Mouse (Mus musculus): ENCODE data around the gene Prc1. TPM values are rescaled to one million over a fixed set of nuclear protein-coding genes. Genes with fewer than 3 reads are reported as not detected.

The Prc1 gene
- total and polyA plus RNA-seq, 3 experiments, result 52.5 to 83.0 (median 75.6) TPM

DNA sequence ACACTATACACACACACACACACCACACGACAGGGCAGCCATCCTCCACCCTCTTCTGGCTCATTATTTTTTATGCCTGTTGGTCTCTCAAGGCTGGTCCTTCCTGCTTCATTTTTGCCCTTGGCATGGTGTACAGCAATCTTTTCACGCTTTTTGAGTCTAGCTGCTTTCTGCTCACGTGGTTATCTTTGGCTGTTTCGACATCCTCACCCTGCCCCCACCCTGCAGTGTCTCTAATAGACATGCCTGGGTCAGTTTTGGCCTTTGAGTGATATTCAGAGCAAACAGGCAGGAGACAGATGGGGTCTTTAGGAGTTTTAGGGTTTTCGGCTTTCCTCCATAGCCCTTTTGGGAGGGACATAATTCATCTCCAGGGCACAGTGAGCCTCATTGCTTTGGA, 52.6 kb downstream of the Prc1 start:
- no peak overlapping the region for H3K4me2 ChIP-seq (ENCODE audit: insufficient read depth, low read depth, poor library complexity, severe bottlenecking)
- no peak for DNase-seq (ENCODE audit: extremely low read depth)
- no peaks in the 10 kb centered on the region for H3K79me2 ChIP-seq (replicated peaks; ENCODE audit: control insufficient read depth, extremely low read depth, insufficient read depth, poor library complexity, severe bottlenecking)
- H3K4me3 ChIP-seq (replicated peaks in 1 of 3; ENCODE audit: low read depth in 2 of 3, low read length in 2 of 3, poor library complexity in 1 of 3), result no peak overlapping the region
- dilution Hi-C loops (cut with MboI; ENCODE audit: extremely low pct_ligation_motif_present, extremely low pct_unique_long_range_greater_than_20kb, low sequenced_read_pairs) (no loop called here), in situ Hi-C loops (cut with MboI; ENCODE audit: low pct_ligation_motif_present, low pct_unique_long_range_greater_than_20kb, low sequenced_read_pairs) (no loop called here)
- TF ChIP-seq ELF1 (IDR thresholded peaks at IDR 0.05; ENCODE audit: low read depth, low read length) (no peak), GABPA (IDR thresholded peaks at IDR 0.05; ENCODE audit: insufficient replicate concordance, low read depth, low read length) (no peak)
- H3K27me3 ChIP-seq (replicated peaks), result peaks cover 6% of the 10 kb centered on the region
- peaks cover 9 to 26% of the 10 kb centered on the region in 2 experiments for H3K4me1 ChIP-seq (ENCODE audit: control insufficient read depth in 1 of 2, insufficient read depth in 2 of 2)
- no peak overlapping the region for H3K27ac ChIP-seq (ENCODE audit: insufficient read depth, low read depth)
- H3K36me3 ChIP-seq (replicated peaks in 1 of 2; ENCODE audit: control insufficient read depth in 1 of 2, insufficient read depth in 1 of 2, low read length in 1 of 2), result peaks cover 20 to 40% of the 10 kb centered on the region in 2 experiments
- H3K9ac ChIP-seq (ENCODE audit: insufficient read depth, low read depth), result no peak overlapping the region
- H3K9me3 ChIP-seq (replicated peaks; ENCODE audit: low read length), result peaks cover 6% of the 10 kb centered on the region

DNA sequence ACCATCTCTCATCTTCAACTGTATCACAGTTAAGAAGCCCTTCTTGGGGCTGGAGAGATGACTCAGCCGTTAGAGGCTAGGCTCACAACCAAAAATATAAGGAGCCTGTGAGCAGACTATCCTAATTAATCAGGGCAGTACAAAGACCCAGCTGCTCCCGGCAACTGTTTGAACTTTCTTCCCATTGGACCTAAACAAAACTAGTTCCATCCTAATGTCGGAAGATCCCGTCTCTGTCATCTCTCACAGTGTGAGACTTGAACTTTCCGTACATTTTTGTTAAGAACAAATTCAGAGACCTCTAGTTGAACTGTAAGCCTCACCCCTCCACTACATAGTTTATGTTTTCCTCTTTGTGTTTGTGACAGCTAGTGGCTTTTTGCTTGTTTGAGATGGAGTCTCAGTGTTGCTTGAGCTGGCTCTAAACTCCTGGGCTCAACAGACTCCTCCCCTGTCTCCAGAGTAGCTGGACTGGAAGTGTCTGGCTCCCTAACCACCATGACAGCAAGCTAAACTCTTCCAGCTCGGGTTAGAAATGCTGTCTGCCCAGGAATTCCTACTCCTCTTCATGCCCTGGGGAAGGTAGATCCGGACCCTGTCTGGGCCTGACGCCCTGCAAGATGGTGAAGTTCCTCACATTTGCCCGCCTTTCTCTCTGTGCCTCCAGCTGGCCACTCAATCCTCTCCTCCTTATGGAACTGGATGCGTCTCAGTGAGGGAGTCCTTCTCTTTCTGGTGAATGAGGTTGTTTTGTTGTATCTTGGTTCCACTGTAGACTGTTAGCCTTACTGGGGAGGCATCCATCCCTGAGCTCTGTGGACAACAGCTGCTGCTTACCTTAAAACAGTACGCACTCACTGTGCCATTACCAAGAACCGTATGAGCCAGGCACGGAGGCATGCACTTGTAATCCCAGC, 53.7 kb downstream of the Prc1 start:
- H3K9me3 ChIP-seq (replicated peaks; ENCODE audit: low read length), result peaks cover 6% of the 10 kb centered on the region
- dilution Hi-C loops (cut with MboI; ENCODE audit: extremely low pct_ligation_motif_present, extremely low pct_unique_long_range_greater_than_20kb, low sequenced_read_pairs), result no loop called here

GRCm38 (mm10) chr7:80350808-80351207, 56.6 kb downstream of the Prc1 start:
- Histone ChIP-seq H3K36me3 (replicated peaks in 1 of 2; ENCODE audit: control insufficient read depth in 1 of 2, insufficient read depth in 1 of 2, low read length in 1 of 2) (peaks cover 46 to 69% of the 10 kb centered on the region in 2 experiments), H3K4me3 (replicated peaks in 1 of 3; ENCODE audit: low read depth in 2 of 3, low read length in 2 of 3, poor library complexity in 1 of 3) (no peak overlapping the region), H3K27ac (ENCODE audit: insufficient read depth, low read depth) (no peak overlapping the region), H3K4me2 (ENCODE audit: insufficient read depth, low read depth, poor library complexity, severe bottlenecking) (no peak overlapping the region), H3K79me2 (replicated peaks; ENCODE audit: control insufficient read depth, extremely low read depth, insufficient read depth, poor library complexity, severe bottlenecking) (no peaks in the 10 kb centered on the region), H3K9ac (ENCODE audit: insufficient read depth, low read depth) (no peak overlapping the region), H3K9me3 (replicated peaks; ENCODE audit: low read length) (peaks cover under 1% of the 10 kb centered on the region), H3K27me3 (replicated peaks) (no peaks in the 10 kb centered on the region), H3K4me1 (ENCODE audit: control insufficient read depth in 1 of 2, insufficient read depth in 2 of 2) (peaks cover 0 to 8% of the 10 kb centered on the region in 2 experiments; a peak in 1 of 4 replicates)
- DNase-seq (ENCODE audit: extremely low read depth), result no peak
- dilution Hi-C loops (cut with MboI; ENCODE audit: extremely low pct_ligation_motif_present, extremely low pct_unique_long_range_greater_than_20kb, low sequenced_read_pairs), result no loop called here
- in situ Hi-C loops (cut with MboI; ENCODE audit: low pct_ligation_motif_present, low pct_unique_long_range_greater_than_20kb, low sequenced_read_pairs), result no loop called here
- TF ChIP-seq UBTF (IDR thresholded peaks at IDR 0.05; ENCODE audit: low read depth, low read length), result no peak
- no peak for TF ChIP-seq RCOR1 (conservative IDR thresholded peaks at IDR 0.05; ENCODE audit: low read depth, low read length)
- TF ChIP-seq CHD2 (IDR thresholded peaks at IDR 0.05; ENCODE audit: low read length), result no peak
- TF ChIP-seq MEF2A (IDR thresholded peaks at IDR 0.05; ENCODE audit: borderline replicate concordance, low read depth, low read length), result no peak
- TF ChIP-seq TBP (conservative IDR thresholded peaks at IDR 0.05; ENCODE audit: low read depth, low read length), result no peak
- no peak for TF ChIP-seq SMC3 (IDR thresholded peaks at IDR 0.05; ENCODE audit: low read depth, low read length)
- no peak for TF ChIP-seq E2F4 (IDR thresholded peaks at IDR 0.05; ENCODE audit: insufficient replicate concordance, low read depth, low read length)
- no peak for TF ChIP-seq NRF1 (IDR thresholded peaks at IDR 0.05; ENCODE audit: low read depth, low read length)
- no peak for TF ChIP-seq USF2 (conservative IDR thresholded peaks at IDR 0.05; ENCODE audit: low read depth, low read length)
- no peak for TF ChIP-seq ZKSCAN1 (IDR thresholded peaks at IDR 0.05; ENCODE audit: borderline replicate concordance, low read depth, low read length)
- TF ChIP-seq HCFC1 (IDR thresholded peaks at IDR 0.05; ENCODE audit: low read depth, low read length), result no peak
- TF ChIP-seq TCF12 (IDR thresholded peaks at IDR 0.05; ENCODE audit: low read depth, low read length), result no peak
- TF ChIP-seq ETS1 (conservative IDR thresholded peaks at IDR 0.05; ENCODE audit: low read depth, low read length), result no peak
- TF ChIP-seq PAX5 (IDR thresholded peaks at IDR 0.05; ENCODE audit: low read length), result no peak
- no peak for TF ChIP-seq MYC (IDR thresholded peaks at IDR 0.05; ENCODE audit: low read depth, low read length)
- no peak for TF ChIP-seq CTCF (conservative IDR thresholded peaks at IDR 0.05 in 1 of 2, IDR thresholded peaks at IDR 0.05 in 1 of 2; ENCODE audit: low read depth in 2 of 2, low read length in 2 of 2)

More for the DNA sequence above, 53.7 kb downstream of the Prc1 start:
- in situ Hi-C loops (cut with MboI; ENCODE audit: low pct_ligation_motif_present, low pct_unique_long_range_greater_than_20kb, low sequenced_read_pairs), result no loop called here
- Histone ChIP-seq H3K9ac (ENCODE audit: insufficient read depth, low read depth) (no peak overlapping the region), H3K4me2 (ENCODE audit: insufficient read depth, low read depth, poor library complexity, severe bottlenecking) (no peak overlapping the region), H3K36me3 (replicated peaks in 1 of 2; ENCODE audit: control insufficient read depth in 1 of 2, insufficient read depth in 1 of 2, low read length in 1 of 2) (peaks cover 30 to 50% of the 10 kb centered on the region in 2 experiments), H3K4me3 (replicated peaks in 1 of 3; ENCODE audit: low read depth in 2 of 3, low read length in 2 of 3, poor library complexity in 1 of 3) (no peak overlapping the region), H3K4me1 (ENCODE audit: control insufficient read depth in 1 of 2, insufficient read depth in 2 of 2) (peaks cover 5 to 16% of the 10 kb centered on the region in 2 experiments), H3K27me3 (replicated peaks) (no peaks in the 10 kb centered on the region), H3K27ac (ENCODE audit: insufficient read depth, low read depth) (no peak overlapping the region), H3K79me2 (replicated peaks; ENCODE audit: control insufficient read depth, extremely low read depth, insufficient read depth, poor library complexity, severe bottlenecking) (no peaks in the 10 kb centered on the region)
- no peak for TF ChIP-seq MAZ (IDR thresholded peaks at IDR 0.05; ENCODE audit: low read depth, low read length)
- no peak for TF ChIP-seq CHD1 (IDR thresholded peaks at IDR 0.05; ENCODE audit: low read depth, low read length)
- TF ChIP-seq ZNF384 (IDR thresholded peaks at IDR 0.05; ENCODE audit: low read depth, low read length), result no peak
- no peak for TF ChIP-seq POLR2AphosphoS2 (IDR thresholded peaks at IDR 0.05; ENCODE audit: low read depth, low read length)
- TF ChIP-seq JUND (conservative IDR thresholded peaks at IDR 0.05; ENCODE audit: low read depth, low read length), result no peak
- TF ChIP-seq ZC3H11A (IDR thresholded peaks at IDR 0.05; ENCODE audit: low read depth, low read length), result no peak
- TF ChIP-seq MEF2A (IDR thresholded peaks at IDR 0.05; ENCODE audit: borderline replicate concordance, low read depth, low read length), result no peak
- no peak for TF ChIP-seq ETS1 (conservative IDR thresholded peaks at IDR 0.05; ENCODE audit: low read depth, low read length)
- no peak for TF ChIP-seq ELF1 (IDR thresholded peaks at IDR 0.05; ENCODE audit: low read depth, low read length)
- TF ChIP-seq RCOR1 (conservative IDR thresholded peaks at IDR 0.05; ENCODE audit: low read depth, low read length), result no peak
- no peak for TF ChIP-seq SMC3 (IDR thresholded peaks at IDR 0.05; ENCODE audit: low read depth, low read length)
- no peak for TF ChIP-seq USF2 (conservative IDR thresholded peaks at IDR 0.05; ENCODE audit: low read depth, low read length)
- no peak for TF ChIP-seq GABPA (IDR thresholded peaks at IDR 0.05; ENCODE audit: insufficient replicate concordance, low read depth, low read length)
- TF ChIP-seq EP300 (IDR thresholded peaks at IDR 0.05; ENCODE audit: low read length), result no peak
- no peak for TF ChIP-seq BHLHE40 (IDR thresholded peaks at IDR 0.05; ENCODE audit: low read depth, low read length)
- TF ChIP-seq HCFC1 (IDR thresholded peaks at IDR 0.05; ENCODE audit: low read depth, low read length), result no peak
- DNase-seq (ENCODE audit: extremely low read depth), result no peak

Data from CH12.LX (cell line).